Mouse (Mus musculus) granulocyte monocyte progenitor cell, adult 5-6 weeks (primary cell): ENCODE results near the gene Neb. TPM values are rescaled to one million over a fixed set of nuclear protein-coding genes. Genes with fewer than 3 reads are reported as not detected.
A peak's percentile ranks its signal among the peaks of the same experiment; 100 is the strongest.
"Not testable (repeated sequence)": the region's sequence is repeated elsewhere in the genome, so short reads cannot be mapped to it uniquely, and the experiment has no call there.

ENCODE experiments used
- ATAC-seq: replicated peaks from 2 replicates; pipeline ENCODE4 v1.8.0; 2016; ENCODE audit warnings: mild to moderate bottlenecking, moderate TSS enrichment, inconsistent platforms; ENCODE audit not compliant: poor library complexity, severe bottlenecking
- total RNA-seq, 2 experiments: library from RNA; stranded (forward) in 1 of 2; stranded (reverse) in 1 of 2; fragments of 200-712, 200-1000 nt in 1 of 2; fragments of >200 nt in 1 of 2; fragmentation: Nextera tagmentation in 1 of 2; gene quantifications; 2 replicates each; pipeline ENCODE4 v1.2.3; 2014 to 2017

Neb gene
- total RNA-seq, 2 experiments from 2014 or later, result 0.10 TPM; not detected in 1

DNA sequence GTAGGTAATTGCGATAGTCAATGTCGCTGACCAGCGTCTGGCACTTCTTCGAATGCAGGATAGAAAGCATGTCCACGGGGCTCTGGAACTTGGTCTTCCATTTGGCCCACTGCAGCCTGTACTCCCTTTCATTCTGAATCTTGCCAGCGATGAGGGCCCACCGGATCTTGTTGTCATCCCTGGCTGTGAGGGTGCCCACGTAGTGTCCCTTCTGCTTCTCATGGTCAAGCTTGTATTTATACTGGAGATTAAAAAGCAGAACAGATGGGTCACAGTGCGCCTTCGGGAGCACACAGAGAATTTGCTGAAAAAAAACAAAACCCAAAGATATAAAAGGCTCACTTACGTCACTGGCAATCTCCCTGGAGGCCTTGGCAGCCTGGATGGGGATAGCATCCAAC lies 165.7 kb downstream of the Neb start:
- ATAC-seq, result no peak

DNA sequence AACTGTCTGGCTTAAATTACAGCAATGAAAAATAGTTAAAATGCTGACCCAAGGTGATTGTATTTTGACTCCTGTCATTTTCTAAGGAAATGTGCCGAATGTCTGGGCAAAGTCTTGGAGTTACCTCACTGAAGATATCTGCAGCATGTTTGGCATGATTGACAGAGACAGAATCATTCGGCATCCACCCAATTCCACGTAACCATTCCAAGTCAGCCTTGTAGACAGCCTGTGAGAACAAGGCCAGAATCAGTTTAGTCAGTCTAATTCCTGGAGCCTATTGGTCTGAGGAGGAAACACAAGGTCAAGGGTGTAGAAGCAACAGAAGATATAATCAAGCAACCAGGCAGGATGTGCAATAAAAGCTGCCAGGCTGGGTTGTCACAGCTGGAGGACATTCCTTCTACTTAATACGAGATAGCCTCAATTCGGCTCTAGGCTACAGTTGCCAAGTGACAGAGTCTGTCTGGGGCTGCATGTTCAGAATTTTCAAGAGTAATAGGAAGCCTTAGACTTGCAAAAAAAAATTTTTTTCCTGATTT lies 166.8 kb downstream of the Neb start:
- no peak for ATAC-seq

DNA sequence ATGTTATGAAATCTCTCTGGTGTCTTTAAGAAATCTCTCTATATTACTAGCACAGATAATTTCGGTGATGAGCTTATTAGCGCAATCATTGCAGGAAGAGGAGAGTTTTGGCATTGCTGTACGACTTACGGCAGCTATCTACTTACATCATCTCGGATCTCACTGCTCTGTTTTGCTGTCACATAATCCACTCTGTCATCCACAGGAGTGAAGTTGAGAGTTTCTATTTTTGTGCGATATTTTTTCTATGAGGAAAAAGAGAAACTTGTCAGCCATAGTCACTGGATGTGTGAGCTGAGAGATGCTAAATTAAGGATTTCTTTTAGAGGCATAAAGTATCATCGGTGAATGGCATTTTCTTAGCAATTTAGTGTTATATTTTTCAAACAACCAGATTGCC lies 167.6 kb downstream of the Neb start:
- ATAC-seq, result no peak

DNA sequence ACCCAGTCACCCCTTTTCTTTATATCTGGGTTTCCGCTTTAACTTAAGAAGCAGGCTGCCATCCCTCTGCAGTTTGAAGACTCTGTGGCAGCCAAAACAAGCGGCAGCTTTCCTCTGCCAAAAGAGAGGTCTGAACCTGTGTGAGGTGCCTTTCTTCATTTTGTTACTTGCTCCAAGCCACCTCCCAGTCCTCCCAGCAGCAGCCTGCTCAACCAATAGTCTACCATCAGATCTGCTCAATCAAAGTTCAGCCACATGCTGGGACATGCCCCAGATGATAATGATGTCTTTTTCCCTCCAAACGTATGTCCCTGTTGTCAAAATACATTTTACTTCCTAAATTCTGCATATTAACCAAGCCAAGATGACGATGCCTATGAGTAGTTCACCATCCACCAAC lies 173.3 kb downstream of the Neb start:
- no peak for ATAC-seq

DNA sequence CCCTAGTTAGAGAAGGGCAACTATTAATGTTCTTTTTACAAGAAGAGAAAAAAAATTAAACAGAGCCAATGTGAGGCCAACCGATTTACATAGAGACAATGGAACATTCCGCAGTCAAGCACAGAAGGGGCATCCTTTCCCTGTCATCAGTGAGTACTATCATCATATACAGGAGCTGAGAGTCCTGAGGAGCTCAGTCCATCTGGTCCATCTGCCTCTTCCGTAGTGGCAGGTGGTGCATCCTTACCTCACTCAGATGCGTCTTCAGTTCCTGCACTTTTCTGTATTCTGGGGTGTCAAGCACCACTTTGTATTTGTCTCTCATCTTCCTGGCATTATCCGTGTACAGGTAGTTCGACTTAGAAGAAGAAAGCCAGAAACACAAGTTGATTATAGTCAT lies 184.6 kb downstream of the Neb start:
- no peak for ATAC-seq

DNA sequence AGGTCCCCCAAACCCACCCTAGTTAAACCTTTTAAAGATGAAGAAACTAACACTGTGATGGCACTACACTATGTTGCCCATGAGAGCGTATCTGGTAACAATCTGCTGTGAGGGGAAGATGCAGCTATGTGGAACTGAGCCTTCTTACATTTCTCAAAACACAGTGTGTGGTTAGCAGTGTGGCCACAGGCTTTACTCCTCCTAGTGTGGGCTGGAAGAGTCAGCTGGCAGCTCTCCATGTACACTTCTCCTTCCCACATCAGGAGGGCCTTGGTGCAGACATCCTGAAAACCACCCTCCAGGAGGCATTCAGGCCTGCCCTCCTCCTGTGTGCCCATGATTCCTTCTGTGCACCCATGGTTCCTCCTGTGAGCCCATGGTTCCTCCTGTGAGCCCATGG lies 198.6 kb downstream of the Neb start:
- peak; percentile 86 for ATAC-seq

DNA sequence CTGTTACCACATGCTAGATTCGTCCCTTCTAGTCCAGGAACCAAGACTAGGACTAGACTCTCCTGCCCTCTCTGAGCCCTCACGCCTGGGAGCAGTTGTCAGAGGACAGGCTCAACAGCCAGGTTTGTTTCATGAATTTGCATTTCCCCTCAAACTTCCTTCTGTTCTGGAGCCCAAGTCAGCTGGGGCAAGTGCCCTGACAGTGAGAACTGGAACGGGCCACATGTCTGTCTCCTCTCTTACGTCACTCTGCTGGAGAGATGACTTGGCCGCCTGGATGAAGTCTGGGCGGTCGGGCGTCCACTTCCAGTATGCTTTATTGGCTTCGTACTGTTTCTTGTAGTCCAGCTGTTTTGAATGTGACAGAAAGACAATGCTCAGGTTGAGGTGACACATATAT lies 200.5 kb downstream of the Neb start:
- no peak for ATAC-seq

DNA sequence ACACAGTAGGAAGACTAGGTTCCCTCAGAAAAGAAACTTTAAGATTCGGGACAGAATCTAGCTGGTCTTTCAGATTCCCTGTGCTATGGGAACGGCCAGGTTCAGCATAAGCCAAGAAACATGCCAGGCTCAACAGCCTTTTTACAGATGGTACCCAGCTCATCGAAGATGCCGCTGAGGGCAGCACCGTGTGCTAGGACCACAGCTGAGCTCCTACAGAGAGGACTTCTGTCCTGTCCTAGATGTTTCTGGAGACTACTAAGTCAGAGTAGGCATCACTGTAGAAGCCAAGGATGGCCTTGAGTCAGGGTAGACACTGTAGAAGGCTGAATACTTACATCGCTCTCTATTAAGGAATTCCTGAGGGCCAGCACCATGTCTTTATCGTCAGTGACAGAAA lies 201.1 kb downstream of the Neb start:
- no peak for ATAC-seq

DNA sequence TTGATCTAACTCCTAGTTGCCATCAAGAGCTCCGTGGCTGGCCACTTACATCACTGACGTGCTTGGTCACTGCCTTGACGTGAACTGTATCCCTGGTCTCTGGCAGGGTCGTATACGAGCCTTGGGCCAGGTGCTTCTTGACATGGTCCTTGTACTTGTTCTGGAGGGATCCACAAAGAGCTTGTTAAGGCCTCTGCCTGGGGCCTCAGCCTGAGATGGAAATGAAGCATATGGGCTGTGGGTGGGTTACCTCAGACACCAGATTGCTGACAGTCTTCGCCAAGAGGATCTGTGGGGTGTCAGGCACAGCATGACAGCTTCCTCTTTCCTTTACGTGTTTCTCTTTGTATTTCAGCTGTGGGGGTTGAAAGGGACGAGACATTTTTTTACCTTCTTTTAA lies 201.7 kb downstream of the Neb start:
- peak; percentile 75 for ATAC-seq

DNA sequence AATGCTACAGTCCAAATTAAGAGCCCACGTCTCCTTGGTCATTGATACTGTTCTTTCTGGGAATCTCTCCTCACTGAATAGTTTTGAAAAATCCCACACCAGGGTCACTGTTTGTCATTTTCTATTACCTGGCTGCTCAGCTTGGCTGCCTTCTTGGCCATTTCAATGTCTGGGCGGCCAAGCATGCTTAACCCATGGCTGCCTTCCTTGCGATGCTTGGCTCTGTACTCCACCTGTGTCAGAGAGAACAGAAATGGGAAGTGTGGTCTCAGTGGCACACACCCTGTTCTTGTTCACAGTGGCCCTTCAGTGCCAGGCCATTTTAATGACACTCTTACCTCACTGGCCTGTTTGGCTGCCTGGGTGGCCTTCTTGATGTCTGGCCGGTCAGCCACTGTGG lies 203.3 kb downstream of the Neb start:
- no peak for ATAC-seq

DNA sequence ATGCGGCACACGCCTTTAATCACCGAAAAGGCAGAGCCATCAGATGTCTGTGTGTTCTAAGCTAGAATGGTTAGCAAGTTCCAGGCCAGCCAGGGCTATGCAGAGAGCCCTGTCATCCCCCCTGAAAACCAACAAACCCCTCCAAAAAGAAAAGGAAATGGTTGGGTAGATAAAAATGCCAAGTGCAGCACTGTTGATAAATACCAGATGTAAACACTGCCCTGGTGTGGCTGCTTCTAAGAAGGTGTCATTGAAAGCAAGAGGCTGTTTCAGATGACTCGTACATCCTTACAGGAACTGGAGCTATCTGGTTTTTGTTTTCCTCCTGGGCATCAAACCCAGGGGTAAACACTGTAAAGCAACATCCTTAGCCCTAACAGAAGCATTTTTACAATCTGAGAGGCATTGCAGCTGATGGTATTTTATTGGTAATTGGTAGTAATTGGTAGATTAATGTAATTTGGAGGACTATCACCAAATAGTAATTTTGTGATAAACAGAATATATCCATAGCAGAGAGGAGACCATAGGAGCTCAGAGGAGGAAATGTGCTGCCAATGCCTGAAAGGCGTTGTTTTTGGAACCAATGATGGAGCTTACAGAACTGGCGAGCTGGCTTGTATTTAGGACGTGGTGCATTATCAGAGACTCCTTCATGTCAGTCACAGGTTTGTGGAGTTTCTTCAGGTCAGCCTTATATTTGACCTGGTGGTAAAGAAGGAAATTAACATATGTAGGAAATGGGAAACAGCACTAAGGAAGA lies 208.8 kb downstream of the Neb start:
- no peak for ATAC-seq

DNA sequence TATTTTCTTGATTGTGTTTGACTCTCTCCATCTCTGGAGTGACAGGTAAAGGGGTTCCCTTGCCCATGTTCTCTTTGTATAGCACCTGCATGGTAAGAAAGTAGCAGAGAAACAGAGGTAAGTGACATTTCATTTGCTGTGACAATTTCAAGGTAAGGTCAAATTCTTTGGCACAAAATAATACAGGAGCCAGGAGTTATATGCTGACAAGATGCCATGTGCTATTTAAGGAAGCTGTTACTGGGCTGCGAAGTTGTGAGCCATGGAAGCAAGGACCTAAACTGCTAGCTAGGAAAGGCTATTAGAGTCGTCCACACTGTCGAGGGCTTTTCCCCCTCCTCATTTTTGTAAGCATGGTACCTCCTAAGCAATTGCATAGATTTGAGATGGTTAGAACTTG lies 225.2 kb downstream of the Neb start:
- ATAC-seq, result no peak

DNA sequence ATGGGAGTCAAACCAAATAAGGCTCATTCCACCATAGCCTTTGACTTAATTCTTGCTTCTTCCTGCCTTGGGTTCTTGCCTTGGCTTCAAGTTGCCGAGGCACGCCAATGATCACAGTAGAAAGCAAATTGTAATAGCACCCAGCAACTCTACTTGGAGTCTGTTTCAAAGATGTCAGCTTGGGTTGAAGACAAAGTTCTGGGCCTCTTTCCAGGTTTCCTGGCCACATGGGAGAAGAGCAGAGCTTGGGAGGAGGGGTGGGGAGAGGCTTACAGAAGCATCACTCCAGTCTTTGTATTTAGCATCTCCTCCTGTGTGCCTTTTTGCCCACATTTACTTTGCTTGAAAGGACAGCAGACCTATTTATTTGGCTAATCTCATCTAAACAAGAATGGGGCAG lies 244.9 kb downstream of the Neb start:
- ATAC-seq, result no peak

DNA sequence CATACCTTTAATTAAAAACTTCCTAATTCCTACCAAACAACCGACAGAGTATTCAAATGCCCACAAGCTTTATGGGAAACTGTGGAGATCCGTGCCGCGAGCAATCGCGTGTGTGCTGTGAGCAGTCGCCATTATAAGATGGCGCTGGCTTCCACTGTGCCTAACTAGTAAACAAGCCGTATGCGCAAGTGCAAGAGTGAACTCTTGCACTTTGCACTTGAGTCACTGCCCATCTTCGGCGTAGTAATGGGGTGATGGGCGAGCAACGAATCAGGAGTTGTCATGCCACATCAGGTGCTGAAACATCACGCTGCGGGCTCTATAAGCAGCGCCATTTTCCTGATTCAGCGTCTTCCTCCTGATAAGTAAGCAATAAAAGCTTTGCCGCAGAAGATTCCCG lies 246.9 kb downstream of the Neb start:
- ATAC-seq, result not testable (repeated sequence)

DNA sequence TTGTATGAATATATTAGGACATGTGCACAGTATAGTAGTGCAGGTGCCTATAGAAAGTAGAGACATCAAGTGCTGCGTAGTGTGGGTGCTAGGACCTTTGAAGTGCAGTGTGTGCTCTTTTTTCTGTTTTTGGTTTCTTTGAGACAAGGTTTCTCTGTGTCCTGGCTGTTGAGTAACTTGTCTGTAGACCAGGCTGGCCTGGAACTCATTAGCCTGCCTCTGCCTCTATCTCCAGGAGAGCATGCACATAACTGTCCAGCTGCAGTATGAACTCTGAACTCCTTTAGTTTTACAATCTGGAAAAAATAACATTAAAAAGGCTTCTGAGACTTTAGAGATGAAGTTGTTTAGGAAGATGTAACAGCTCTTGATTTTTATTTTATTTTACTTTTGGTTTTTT lies 264.2 kb downstream of the Neb start:
- no peak for ATAC-seq

Other genes starting within 250 kb of the Neb start
- 24.6 and 27.8 TPM in 2 replicates for gene Arl5a, start 46.4 kb upstream of the Neb start, total RNA-seq (2014; fragmentation: Nextera tagmentation)
- 32.3 and 43.1 TPM in 2 replicates for gene Arl5a, start 46.4 kb upstream of the Neb start, total RNA-seq (2017)